Mouse (Mus musculus) thymus, adult 2 months (tissue): ENCODE measurements around the gene Mbtps2.

ENCODE experiments used
- CTCF ChIP-seq: fragments of 200-500 bp; IDR thresholded peaks from 2 replicates; pipeline ENCODE4 v1.5.1; 2012; ENCODE audit warnings: mild to moderate bottlenecking, control low read depth, low read length, moderate library complexity, borderline replicate concordance; ENCODE audit not compliant: control insufficient read depth, poor library complexity, insufficient read depth; ENCODE audit errors: extremely low read depth
- POLR2A ChIP-seq: fragments of 200-500 bp; IDR thresholded peaks from 2 replicates; pipeline ENCODE4 v1.6.1; 2012; ENCODE audit warnings: mild to moderate bottlenecking, low read length, control low read depth, moderate library complexity; ENCODE audit not compliant: control insufficient read depth, poor library complexity, insufficient read depth; ENCODE audit errors: extremely low read depth

DNA sequence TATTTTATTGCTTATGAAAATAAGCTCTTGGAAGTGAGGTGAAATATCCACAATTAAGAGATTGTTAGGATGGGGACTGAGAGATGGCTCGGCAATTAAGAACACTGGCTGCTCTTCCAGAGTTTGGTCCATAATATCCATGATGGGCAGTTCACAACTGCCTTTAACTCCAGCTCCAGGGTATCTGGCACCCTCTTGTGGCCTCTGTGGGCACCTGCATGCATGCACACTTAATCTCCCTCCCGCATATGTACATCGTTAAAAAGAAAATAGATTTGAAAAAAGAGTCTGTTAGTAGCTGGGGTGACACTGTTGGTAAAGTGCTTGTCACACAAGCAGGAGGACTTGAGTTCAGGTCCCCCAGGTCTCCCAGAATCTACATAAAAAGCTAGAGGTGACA lies 45.8 kb upstream of the Mbtps2 start:
- no peak for TF ChIP-seq POLR2A
- no peak for TF ChIP-seq CTCF
